Mouse (Mus musculus): Measurements from ENCODE around the gene Pitpna.
A peak's percentile ranks its signal among the peaks of the same experiment; 100 is the strongest.
"Not testable (repeated sequence)": the region's sequence is repeated elsewhere in the genome, so short reads cannot be mapped to it uniquely, and the experiment has no call there.

The Pitpna gene

GRCm38 (mm10) chr11:75587493-75588284 is at the start of gene Pitpna:
Gene Pitpna (plus strand): TSS chr11:75588097.
- DNase-seq (ENCODE audit: low read depth in 1 of 2, low spot score in 2 of 2) = peak; percentile 76 to 92

DNA sequence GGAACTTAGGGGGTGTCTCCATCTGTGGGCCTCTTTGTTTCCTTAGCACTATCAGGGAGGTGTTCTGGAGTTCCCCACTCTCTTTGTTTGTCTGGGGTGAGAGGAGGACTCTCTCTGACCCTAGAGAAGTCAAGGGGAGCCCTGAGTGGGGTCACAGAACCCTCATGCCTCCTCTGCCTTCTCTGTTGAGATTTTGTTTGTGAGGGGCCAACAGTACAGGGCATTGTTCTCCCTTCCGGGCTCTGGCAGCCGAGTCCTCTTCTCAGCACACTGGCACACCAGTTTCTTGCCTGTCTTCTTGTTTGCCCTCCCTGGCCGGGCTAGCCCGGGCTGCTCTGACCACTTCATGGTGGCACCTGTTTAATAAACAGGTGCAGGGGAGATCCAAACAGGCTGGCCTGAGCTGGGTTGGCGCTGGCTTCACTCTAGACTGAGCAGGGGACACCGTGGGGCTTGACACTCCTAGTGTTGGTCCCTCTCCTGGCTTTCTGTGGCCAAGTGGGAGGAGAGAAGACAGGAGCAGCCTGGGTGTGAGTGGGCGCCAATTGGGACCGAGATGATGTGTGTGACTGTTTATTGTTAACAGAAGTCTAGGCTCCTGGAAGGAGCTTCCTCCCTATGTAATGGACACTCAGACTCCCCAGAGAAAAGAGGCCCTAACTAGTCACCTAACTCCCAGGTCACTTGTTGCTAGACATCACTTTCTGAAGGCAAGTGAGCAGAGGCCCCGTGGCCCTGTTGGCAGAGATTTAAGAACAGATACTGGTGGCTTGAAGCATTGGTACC is 49.5 kb upstream of the Pitpna start:
- no peak for DNase-seq (ENCODE audit: low read depth in 1 of 2, low spot score in 2 of 2)

- DNase-seq (ENCODE audit: low read depth in 1 of 2, low spot score in 2 of 2) = no peak
Measured at GRCm38 (mm10) chr11:75538970-75539299, 49.0 kb upstream of the Pitpna start.

GRCm38 (mm10) chr11:75540209-75540608 is 47.7 kb upstream of the Pitpna start:
- no peak for DNase-seq (ENCODE audit: low read depth in 1 of 2, low spot score in 2 of 2)

GRCm38 (mm10) chr11:75540710-75541581 is 47.0 kb upstream of the Pitpna start:
- peak in 1 of 2 experiments; percentile 27 for DNase-seq (ENCODE audit: low read depth in 1 of 2, low spot score in 2 of 2)

- no peak for DNase-seq (ENCODE audit: low read depth in 1 of 2, low spot score in 2 of 2)
Measured at GRCm38 (mm10) chr11:75544713-75545112, 43.2 kb upstream of the Pitpna start.

GRCm38 (mm10) chr11:75546057-75546456 is 41.8 kb upstream of the Pitpna start:
- DNase-seq (ENCODE audit: low read depth in 1 of 2, low spot score in 2 of 2) = no peak

GRCm38 (mm10) chr11:75549658-75550111 is 38.2 kb upstream of the Pitpna start:
- DNase-seq (ENCODE audit: low read depth in 1 of 2, low spot score in 2 of 2) = peak in 1 of 2 experiments; percentile 46

DNA sequence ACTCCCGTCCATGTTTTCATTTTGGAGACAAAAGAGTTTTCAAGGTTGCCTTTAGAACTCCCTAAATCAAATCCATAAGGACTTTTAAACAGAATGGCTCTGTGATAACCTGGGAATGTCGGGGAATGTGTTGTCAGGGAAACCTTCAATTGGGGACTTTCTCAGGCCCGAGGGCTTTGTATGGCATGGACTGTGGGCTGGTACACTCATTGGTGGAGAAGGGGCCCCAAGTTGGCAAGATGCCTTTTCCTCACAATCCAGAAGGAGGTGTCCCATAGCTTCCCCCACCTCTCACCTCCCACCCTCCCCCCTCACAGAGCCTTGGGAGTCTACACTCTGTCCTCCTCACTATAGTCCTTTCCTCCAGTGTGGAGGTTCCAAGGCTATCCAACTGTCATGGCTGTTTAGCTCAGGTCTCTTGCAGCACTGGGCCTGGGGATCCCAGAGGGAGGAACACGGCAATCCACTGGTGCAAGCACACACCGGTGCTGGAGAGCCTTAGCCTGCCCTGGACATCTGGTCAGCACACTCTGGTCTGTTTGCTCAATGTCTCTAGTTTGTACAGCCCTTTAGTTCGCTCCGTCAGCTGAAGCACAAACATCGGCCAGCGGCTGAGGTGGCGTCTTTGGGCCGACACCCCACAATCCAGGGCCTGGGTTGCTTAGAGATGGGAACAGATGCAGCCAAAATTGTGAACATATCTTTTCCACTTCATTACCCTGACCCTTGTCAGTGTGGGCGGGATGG is 37.5 kb upstream of the Pitpna start:
- DNase-seq (ENCODE audit: low read depth in 1 of 2, low spot score in 2 of 2) = no peak

DNA sequence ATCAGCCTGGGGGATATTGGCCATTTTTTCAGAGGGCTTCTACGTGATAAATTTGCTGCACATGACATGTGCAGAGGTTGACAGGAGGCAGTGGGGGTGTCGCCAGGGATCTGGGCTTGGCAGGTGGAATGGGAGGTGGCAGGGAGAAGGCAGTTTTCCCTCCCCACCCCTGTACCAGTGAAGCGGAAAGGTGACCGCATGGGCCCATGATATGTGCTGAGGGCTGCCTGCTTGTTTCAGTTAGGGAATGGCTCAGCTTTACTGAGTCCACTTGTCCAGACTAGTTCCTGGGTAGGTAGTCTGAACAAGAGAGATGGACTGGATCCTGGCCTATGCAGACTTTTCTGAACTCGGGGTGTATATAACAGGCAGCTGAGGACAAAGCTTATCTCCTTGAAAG is 36.6 kb upstream of the Pitpna start:
- DNase-seq (ENCODE audit: low read depth in 1 of 2, low spot score in 2 of 2) = no peak

GRCm38 (mm10) chr11:75551961-75552441 is 35.9 kb upstream of the Pitpna start:
- DNase-seq (ENCODE audit: low read depth in 1 of 2, low spot score in 2 of 2) = no peak

DNA sequence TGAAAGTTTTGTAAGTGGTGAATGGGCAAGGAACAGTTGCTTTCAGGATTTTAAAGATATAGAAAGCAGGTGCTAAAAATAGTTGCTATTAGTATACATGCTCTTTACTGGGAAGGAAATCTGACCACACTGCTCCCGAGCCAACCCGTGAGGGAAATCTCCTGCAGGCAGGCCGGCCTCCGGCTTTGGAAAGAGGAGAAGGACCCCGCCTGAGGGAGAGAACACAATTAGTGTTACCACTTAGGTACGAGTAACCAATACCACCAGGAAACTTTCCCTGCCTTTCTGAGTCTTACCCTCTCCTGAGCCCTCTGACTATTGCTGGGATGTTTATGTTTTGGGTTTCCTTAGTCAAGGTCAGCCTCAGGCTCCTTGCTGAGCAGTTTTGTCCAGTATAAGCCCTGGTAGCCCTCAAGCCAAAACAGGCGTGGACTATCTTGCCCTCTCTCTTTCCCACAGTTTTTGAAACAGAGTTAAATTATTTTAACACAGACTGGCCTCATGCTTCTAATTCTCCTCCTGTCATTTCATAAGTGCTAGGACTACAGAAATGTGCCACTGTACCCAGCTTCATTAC is 34.9 kb upstream of the Pitpna start:
- DNase-seq (ENCODE audit: low read depth in 1 of 2, low spot score in 2 of 2) = no peak

DNA sequence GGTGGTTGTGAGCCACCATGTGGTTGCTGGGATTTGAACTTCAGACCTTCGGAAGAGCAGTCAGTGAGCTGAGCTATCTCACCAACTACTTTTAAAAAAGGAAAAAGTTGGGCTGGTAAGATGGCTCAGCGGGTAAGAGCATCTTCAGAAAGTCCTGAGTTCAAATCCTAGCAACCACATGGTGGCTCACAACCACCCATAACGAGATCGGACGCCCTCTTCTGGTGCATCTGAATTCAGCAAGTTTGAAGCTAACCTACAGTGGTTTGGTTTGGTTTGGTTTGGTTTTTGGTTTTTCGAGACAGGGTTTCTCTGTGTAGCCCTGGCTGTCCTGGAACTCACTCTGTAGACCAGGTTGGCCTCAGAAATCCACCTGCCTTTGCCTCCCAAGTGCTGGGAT is 31.9 kb upstream of the Pitpna start:
- DNase-seq (ENCODE audit: low read depth in 1 of 2, low spot score in 2 of 2) = not testable (repeated sequence)

DNA sequence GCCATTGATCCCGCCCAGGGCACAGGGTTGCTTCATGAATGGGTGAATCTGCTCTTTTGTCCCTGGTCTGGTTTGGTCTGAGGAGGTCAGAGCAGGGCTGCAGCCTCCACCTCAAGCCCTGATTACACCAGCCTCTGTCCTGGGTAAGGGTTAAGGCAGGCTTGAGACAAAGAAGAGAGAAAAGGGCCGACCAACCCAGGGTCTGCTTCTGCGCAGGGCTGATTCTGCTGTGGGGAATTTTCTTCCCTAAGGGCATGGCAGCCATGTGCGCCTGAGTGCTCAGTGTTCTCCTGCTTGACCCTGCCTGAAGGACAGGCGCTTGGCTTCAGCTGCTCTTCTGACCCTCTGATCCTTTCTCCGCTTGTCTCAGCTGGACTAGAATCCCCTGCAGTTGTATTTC is 30.8 kb upstream of the Pitpna start:
- no peak for DNase-seq (ENCODE audit: low read depth in 1 of 2, low spot score in 2 of 2)

DNA sequence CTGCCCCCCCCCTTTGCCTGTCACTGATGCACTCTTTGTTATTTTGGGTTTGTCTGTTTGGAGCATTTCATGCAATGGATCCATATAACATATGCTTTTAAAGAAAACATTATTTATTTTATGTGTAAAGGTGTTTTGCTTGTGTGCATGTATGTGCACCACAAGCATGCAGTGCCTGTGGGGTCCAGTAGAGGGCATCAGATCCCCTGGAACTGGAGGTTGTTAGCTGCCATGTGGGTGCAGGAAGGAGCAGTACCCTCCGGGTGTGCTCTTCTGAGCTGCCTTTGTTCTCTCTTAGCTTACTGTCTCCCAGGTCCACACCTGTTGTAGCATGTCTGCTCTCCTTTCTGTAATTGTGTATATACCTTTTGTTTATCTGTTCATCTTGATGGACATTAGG is 29.8 kb upstream of the Pitpna start:
- peak in 1 of 2 experiments; percentile 40 for DNase-seq (ENCODE audit: low read depth in 1 of 2, low spot score in 2 of 2)

DNA sequence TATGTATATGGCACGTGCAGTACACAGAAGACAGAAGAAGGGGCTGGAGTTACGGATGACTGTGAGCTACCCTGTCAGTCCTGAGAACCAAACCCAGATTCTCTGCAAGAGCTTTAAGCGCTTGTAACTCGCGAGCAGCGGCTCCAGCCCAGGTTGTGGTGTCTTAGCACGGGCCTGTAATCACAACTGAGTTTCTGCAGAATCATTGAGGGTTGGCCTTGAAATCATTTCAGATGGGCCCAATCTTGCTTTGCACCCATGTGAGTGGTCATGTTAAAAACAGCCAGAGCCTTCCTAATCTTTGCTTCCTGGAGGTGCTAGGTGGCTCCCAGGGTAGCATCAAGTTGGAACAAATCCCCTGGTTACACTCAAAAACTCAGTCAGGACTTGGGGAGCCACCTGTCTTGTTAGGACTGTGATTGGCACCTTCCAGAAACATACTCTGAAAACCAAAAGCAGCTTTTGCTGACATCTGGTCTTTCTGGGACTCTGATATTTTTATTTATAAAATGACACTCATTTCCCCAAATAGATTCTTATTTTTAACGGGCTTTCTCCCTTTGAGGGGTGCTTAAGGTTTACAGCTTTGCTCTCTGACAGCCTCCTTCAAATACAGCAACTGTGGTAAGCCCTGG is 27.9 kb upstream of the Pitpna start:
- DNase-seq (ENCODE audit: low read depth in 1 of 2, low spot score in 2 of 2) = no peak

- DNase-seq (ENCODE audit: low read depth in 1 of 2, low spot score in 2 of 2) = no peak
Measured at GRCm38 (mm10) chr11:75560530-75561409, 27.1 kb upstream of the Pitpna start.

GRCm38 (mm10) chr11:75561410-75561791 is 26.5 kb upstream of the Pitpna start:
- DNase-seq (ENCODE audit: low read depth in 1 of 2, low spot score in 2 of 2) = no peak

GRCm38 (mm10) chr11:75562840-75563239 is 25.1 kb upstream of the Pitpna start:
- no peak for DNase-seq (ENCODE audit: low read depth in 1 of 2, low spot score in 2 of 2)

Data from monocyte, adult 2 months (primary cell).